Mouse (Mus musculus) hindbrain, postnatal 0 days (tissue): Measurements from ENCODE around the gene Cdk4. TPM values are rescaled to one million over a fixed set of nuclear protein-coding genes. Genes with fewer than 3 reads are reported as not detected.

Source experiments
- ATAC-seq: fragments of 200-750 bp; cut with Nextera tagmentation; 2 replicates; pipeline ENCODE4 v1.8.0; 2017; ENCODE audit warnings: mild to moderate bottlenecking, moderate TSS enrichment, moderate library complexity
- DNase-seq: peaks from one replicate; pipeline ENCODE4 v3.0.0-alpha.2; 2015; ENCODE audit warnings: low spot score
- H3K27ac ChIP-seq: fragments of 300-500 bp; sonication (generic); 2 replicates; pipeline ENCODE4 v1.5.1; 2014; ENCODE audit warnings: mild to moderate bottlenecking
- H3K27me3 ChIP-seq: fragments of 300-500 bp; sonication (generic); 2 replicates; pipeline ENCODE4 v1.6.1; 2014; ENCODE audit warnings: low read length, mixed read lengths; ENCODE audit not compliant: insufficient read depth
- H3K36me3 ChIP-seq: fragments of 300-500 bp; sonication (generic); 2 replicates; pipeline ENCODE4 v1.6.1; 2014; ENCODE audit warnings: low read length, mixed read lengths; ENCODE audit not compliant: insufficient read depth
- H3K4me1 ChIP-seq: fragments of 300-500 bp; sonication (generic); 2 replicates; pipeline ENCODE4 v1.6.1; 2014; ENCODE audit warnings: antibody characterized with exemption, low read length, mixed read lengths; ENCODE audit not compliant: insufficient read depth
- H3K4me2 ChIP-seq: fragments of 300-500 bp; sonication (generic); 2 replicates; pipeline ENCODE4 v1.6.1; 2014; ENCODE audit warnings: low read depth, mild to moderate bottlenecking, low read length, moderate library complexity, mixed read lengths
- H3K4me3 ChIP-seq: fragments of 300-500 bp; sonication (generic); 2 replicates; pipeline ENCODE4 v1.5.1; 2014; ENCODE audit warnings: low read length
- H3K9ac ChIP-seq: fragments of 300-500 bp; sonication (generic); replicated peaks from 2 replicates; pipeline ENCODE4 v1.6.1; 2014; ENCODE audit warnings: mild to moderate bottlenecking, low read length, moderate library complexity, mixed read lengths
- H3K9me3 ChIP-seq: fragments of 300-500 bp; sonication (generic); 2 replicates; pipeline ENCODE4 v1.6.1; 2016; ENCODE audit warnings: low read length, mixed read lengths
- CTCF ChIP-seq: IDR thresholded peaks from 2 replicates; pipeline ENCODE4 v1.5.1; 2016; ENCODE audit warnings: antibody characterized with exemption, control low read depth, low read depth
- WGBS: fragments of 180-500 bp; shearing (Covaris S2); extraction: QIAGEN DNeasy Blood & Tissue Kit; methylation state at CpG from one replicate; pipeline ENCODE4 v1.1.7; 2014; 5-methylcytosine and 5-hydroxymethylcytosine counted together
- polyA plus RNA-seq: library from polyadenylated mRNA; unstranded; fragments of >200 nt; fragmentation: Nextera tagmentation; extraction: Ambion mirVana; gene quantifications from 2 replicates; pipeline ENCODE4 v1.2.1, GENCODE M21; 2015
- total RNA-seq: library from RNA; depleted of rRNA; stranded (reverse); fragments of >200 nt; gene quantifications from 2 replicates; pipeline ENCODE4 v1.2.3, GENCODE M21; 2014

Cdk4 gene
- total and polyA plus RNA-seq, 2 experiments from 2014 or later: 519 to 524 TPM

DNA sequence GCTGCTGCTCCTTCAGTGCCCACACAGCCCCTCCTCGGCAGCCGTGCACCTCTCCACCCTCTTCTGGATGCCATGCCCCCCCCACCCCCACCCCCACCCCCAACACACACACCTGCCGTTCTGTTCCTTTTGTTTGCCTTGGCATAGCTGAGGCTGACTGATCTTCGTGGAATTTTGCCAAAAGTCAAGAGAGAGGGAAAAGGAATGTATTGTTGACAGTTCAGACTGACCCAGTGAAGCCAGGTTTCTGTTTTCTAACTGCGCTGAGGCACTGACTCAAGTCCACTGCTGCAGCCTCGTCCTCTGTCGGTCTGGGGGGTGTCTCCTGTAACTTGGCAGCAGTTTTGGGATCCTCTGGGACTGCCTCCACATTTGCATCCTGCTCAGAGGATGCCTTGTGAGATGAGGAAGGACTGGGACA is 31.1 kb downstream of the Cdk4 start:
- H3K27ac ChIP-seq: peak overlapping the region; percentile 60; the same call in 1 of the 2 replicates
- H3K36me3 ChIP-seq: peaks cover 27% of the 10 kb centered on the region
- 17% methylated on average over 7 of the region's 7 CpGs for WGBS
- no peak overlapping the region for H3K4me2 ChIP-seq
- DNase-seq (peak; percentile 54), ATAC-seq (no peak)
- no peak for TF ChIP-seq CTCF
- peaks cover 6% of the 10 kb centered on the region for H3K4me1 ChIP-seq
- H3K27me3 ChIP-seq: no peaks in the 10 kb centered on the region
- no peak overlapping the region for H3K4me3 ChIP-seq
- H3K9me3 ChIP-seq: no peaks in the 10 kb centered on the region
- no peak overlapping the region for H3K9ac ChIP-seq

DNA sequence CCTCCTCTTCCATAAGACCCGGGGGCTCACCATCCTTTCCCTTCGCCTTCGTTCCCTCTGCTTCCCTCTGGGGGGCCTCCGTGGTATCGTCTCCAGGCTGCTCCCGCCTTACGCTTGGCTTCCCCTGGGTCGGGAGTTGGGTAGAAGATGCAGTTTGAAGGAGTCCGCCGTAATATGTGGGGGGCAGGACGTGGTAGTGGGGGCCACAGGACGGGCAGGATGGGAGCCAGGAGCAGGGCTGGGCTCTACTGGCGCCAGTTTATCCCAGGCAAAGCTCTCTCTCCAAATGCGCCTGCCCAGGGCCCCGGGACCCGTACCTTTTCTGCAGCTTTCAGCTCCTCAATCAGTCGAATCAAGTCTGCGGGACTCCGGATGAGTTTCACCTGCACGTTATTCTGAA is 35.2 kb downstream of the Cdk4 start:
- H3K9me3 ChIP-seq: no peaks in the 10 kb centered on the region
- DNase-seq (no peak), ATAC-seq (no peak)
- no peak overlapping the region for H3K4me3 ChIP-seq
- H3K36me3 ChIP-seq: peaks cover 31% of the 10 kb centered on the region
- 79% methylated on average over 20 of the region's 20 CpGs for WGBS
- TF ChIP-seq CTCF: no peak
- peaks cover 6% of the 10 kb centered on the region; the same call in 1 of the 2 replicates for H3K4me1 ChIP-seq
- no peak overlapping the region for H3K4me2 ChIP-seq
- no peak overlapping the region for H3K9ac ChIP-seq
- no peak overlapping the region for H3K27ac ChIP-seq
- H3K27me3 ChIP-seq: no peaks in the 10 kb centered on the region

DNA sequence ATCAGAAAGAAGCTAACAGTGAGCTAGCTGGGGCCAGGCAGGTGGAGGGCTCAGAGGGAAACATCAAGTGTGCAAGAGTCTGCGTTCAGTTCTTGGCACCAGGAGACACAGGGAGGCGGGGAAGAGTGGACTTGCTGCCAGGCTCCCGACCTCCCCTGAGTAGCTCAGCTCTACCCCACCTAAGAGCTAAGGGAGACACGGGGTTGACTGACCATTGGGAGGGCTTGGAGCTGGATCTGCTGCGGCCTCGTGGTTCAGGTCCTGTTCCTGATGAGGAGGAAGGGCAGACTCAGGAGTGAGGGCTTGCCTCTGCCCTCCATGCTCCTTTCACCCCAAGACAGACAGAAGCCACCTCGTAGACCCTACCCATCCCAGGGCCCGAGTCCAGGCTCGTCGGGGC is 35.9 kb downstream of the Cdk4 start:
- ATAC-seq (no peak), DNase-seq (no peak)
- Histone ChIP-seq H3K9ac (no peak overlapping the region), H3K4me3 (no peak overlapping the region), H3K27ac (no peak overlapping the region), H3K4me1 (peaks cover 6% of the 10 kb centered on the region; the same call in 1 of the 2 replicates), H3K9me3 (no peaks in the 10 kb centered on the region), H3K4me2 (no peak overlapping the region), H3K36me3 (peaks cover 31% of the 10 kb centered on the region), H3K27me3 (no peaks in the 10 kb centered on the region)
- TF ChIP-seq CTCF: no peak
- WGBS: 83% methylated on average over 10 of the region's 10 CpGs

DNA sequence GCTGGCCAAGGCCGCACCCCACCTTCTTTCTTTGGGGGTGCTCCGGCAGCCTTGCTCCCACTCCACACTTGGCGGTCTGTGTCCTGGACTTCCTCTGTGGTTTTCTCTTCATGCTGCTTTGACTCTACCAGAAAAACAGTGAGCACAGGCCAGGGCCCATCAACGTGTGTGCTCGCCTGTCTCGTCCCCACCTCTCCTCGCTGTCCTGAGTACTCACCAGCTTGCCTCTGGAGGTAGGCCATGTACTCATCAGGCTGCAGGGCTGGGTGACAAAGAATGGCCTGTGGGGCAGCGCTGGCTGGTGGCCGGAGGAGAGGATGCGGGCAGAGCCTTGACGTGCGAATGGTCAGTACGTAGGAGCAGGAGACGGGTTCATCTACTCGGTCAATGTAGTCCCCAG is 36.5 kb downstream of the Cdk4 start:
- DNase-seq (no peak), ATAC-seq (no peak)
- H3K4me2 ChIP-seq: no peak overlapping the region
- no peak overlapping the region for H3K4me3 ChIP-seq
- no peak for TF ChIP-seq CTCF
- H3K9ac ChIP-seq: no peak overlapping the region
- WGBS: 92% methylated on average over 15 of the region's 15 CpGs
- no peak overlapping the region for H3K27ac ChIP-seq
- H3K9me3 ChIP-seq: no peaks in the 10 kb centered on the region
- H3K36me3 ChIP-seq: peaks cover 31% of the 10 kb centered on the region
- peaks cover 2% of the 10 kb centered on the region; the same call in 1 of the 2 replicates for H3K4me1 ChIP-seq
- H3K27me3 ChIP-seq: no peaks in the 10 kb centered on the region

DNA sequence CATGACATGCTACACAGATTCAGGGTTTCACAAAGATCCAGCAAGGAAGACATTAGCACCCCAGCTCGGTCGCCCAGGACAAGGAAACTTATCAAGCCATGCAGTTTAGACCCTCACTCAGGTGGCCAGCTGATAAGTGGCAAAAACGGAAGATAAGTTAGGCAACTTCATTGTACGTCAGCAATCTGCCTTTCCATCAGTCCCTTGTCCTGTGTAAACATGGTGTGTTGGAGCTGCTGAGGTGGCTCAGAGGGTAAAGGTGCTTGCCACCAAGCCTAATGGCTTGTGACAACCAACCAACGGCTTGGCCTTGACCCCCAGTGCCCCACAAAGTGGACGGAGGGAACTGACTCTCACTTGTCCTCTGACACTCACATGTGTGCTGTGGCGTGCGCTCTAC is 37.1 kb downstream of the Cdk4 start:
- no peaks in the 10 kb centered on the region for H3K27me3 ChIP-seq
- H3K27ac ChIP-seq: no peak overlapping the region
- no peak overlapping the region for H3K9ac ChIP-seq
- TF ChIP-seq CTCF: no peak
- DNase-seq (no peak), ATAC-seq (no peak)
- H3K9me3 ChIP-seq: no peaks in the 10 kb centered on the region
- 91% methylated on average over 8 of the region's 8 CpGs for WGBS
- H3K4me3 ChIP-seq: no peak overlapping the region
- H3K4me2 ChIP-seq: no peak overlapping the region
- H3K36me3 ChIP-seq: peaks cover 31% of the 10 kb centered on the region
- H3K4me1 ChIP-seq: no peaks in the 10 kb centered on the region

DNA sequence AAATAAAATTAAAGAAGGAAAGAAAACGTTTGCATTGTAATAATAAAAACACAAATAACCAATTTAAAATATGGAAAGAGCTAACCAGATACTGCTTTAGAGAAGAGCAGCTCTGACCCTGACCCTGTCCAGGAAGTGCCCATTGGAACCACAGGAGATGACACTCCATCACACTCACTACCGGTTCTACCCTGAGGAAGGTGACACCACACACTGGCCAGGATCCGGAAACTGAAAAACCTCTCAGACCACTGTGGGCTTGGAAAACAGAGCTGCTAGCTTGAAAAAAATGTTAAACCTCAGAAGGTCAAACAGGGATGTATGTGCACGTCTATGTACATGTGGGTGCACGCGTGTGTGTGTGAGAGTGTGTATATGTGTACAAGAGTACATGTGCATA is 37.8 kb downstream of the Cdk4 start:
- Histone ChIP-seq H3K36me3 (peaks cover 31% of the 10 kb centered on the region), H3K4me1 (no peaks in the 10 kb centered on the region), H3K4me2 (no peak overlapping the region), H3K27ac (no peak overlapping the region), H3K27me3 (no peaks in the 10 kb centered on the region), H3K9me3 (no peaks in the 10 kb centered on the region), H3K9ac (no peak overlapping the region), H3K4me3 (no peak overlapping the region)
- no peak for TF ChIP-seq CTCF
- WGBS: 87% methylated on average over 6 of the region's 6 CpGs
- ATAC-seq (no peak), DNase-seq (no peak)

DNA sequence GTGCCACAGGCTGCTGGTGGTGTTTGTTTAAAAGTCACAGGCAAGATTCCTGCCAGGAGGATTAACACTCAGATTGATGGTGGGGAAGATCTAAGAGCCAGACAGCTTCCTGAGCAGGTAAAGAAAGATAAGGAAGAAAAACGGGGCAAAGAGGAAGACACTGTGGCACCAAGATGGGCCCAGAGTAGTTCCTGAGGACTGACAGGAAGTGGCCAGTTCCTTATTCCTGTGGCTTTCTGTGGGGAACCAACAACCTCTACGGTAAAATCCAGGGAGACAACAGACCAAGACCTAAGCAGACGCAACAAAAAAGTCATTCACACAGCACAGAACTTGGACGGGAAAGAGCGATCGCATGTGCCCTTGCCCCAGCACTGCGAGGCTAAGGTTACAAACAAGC is 40.3 kb downstream of the Cdk4 start:
- TF ChIP-seq CTCF: no peak
- Histone ChIP-seq H3K36me3 (peaks cover 19% of the 10 kb centered on the region), H3K4me1 (no peaks in the 10 kb centered on the region), H3K9ac (no peak overlapping the region), H3K4me3 (no peak overlapping the region), H3K27me3 (no peaks in the 10 kb centered on the region), H3K9me3 (no peaks in the 10 kb centered on the region), H3K27ac (no peak overlapping the region), H3K4me2 (no peak overlapping the region)
- 86% methylated on average over 7 of the region's 7 CpGs for WGBS
- ATAC-seq (no peak), DNase-seq (no peak)
